Mouse (Mus musculus): ENCODE results near the gene Cryba2. TPM values are rescaled to one million over a fixed set of nuclear protein-coding genes. Genes with fewer than 3 reads are reported as not detected.

Cryba2 gene
- polyA plus RNA-seq, 1 experiment from 2014 or later: not detected

GRCm38 (mm10) chr1:74883441-74883840, 9.5 kb downstream of the Cryba2 start:
- no peak overlapping the region for H3K9ac ChIP-seq
- no peak overlapping the region for H3K4me2 ChIP-seq
- H3K27me3 ChIP-seq (replicated peaks): peaks cover 87% of the 10 kb centered on the region
- WGBS: 10% methylated on average over 5 of the region's 5 CpGs
- peaks cover 34% of the 10 kb centered on the region for H3K4me1 ChIP-seq (replicated peaks)
- ATAC-seq (ENCODE audit: insufficient number of reproducible peaks, low FRiP score): no peak
- H3K27ac ChIP-seq (ENCODE audit: poor library complexity, severe bottlenecking): no peak overlapping the region
- H3K9me3 ChIP-seq (replicated peaks): no peaks in the 10 kb centered on the region
- H3K36me3 ChIP-seq: no peaks in the 10 kb centered on the region
- H3K4me3 ChIP-seq: no peak overlapping the region

GRCm38 (mm10) chr1:74882828-74883227, 10.1 kb downstream of the Cryba2 start:
- Histone ChIP-seq H3K36me3 (no peaks in the 10 kb centered on the region), H3K4me2 (peak overlapping the region; percentile 72), H3K4me3 (peak overlapping the region; percentile 43), H3K9ac (0 out of 2 replicates have a peak overlapping the region, but pooled peaks have one; percentile 25), H3K9me3 (replicated peaks) (no peaks in the 10 kb centered on the region), H3K27ac (ENCODE audit: poor library complexity, severe bottlenecking) (no peak overlapping the region), H3K27me3 (replicated peaks) (peaks cover 90% of the 10 kb centered on the region), H3K4me1 (replicated peaks) (peaks cover 34% of the 10 kb centered on the region)
- no peak for ATAC-seq (ENCODE audit: insufficient number of reproducible peaks, low FRiP score)
- 5% methylated on average over 8 of the region's 8 CpGs for WGBS

DNA sequence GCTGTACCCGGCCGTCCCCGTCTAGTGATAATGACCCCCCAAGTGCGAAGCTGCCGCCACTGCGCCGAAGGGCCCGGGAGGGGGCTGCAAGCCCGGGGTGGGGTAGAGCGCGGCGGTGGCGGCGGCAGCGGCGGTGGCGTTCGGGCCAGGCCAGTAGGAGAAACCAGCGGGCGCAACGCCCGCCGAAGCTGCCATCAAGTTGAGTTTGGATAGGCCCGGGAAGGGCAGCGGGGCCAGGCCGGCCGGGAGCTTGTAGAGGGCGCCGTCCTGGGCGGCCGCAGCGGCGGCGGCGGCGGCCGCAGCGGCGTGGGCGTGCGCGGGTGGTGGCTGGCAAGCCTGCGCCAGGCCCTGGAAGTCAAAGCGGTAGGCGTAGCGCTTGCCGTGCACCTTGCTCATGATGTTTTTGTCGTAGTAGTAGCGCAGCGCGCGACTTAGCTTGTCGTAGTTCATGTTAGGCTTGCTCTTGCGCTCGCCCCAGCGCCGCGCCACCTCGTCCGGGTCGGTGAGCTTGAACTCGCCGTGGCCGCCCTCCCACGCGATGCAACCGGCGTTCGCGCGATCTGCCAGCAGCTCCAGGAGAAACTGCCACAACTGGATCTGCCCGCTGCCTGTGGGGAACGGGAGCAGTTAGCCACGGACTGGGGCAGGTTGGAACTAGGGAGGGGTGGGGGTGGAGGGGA, 10.7 kb downstream of the Cryba2 start:
- whole genome bisulfite sequencing: 2% methylated on average over 74 of the region's 74 CpGs

GRCm38 (mm10) chr1:74880785-74881360, 12.1 kb downstream of the Cryba2 start:
- H3K9me3 ChIP-seq (replicated peaks): no peaks in the 10 kb centered on the region
- H3K4me3 ChIP-seq: no peak overlapping the region
- peaks cover 33% of the 10 kb centered on the region for H3K4me1 ChIP-seq (replicated peaks)
- ATAC-seq (ENCODE audit: insufficient number of reproducible peaks, low FRiP score): no peak
- no peak overlapping the region for H3K27ac ChIP-seq (ENCODE audit: poor library complexity, severe bottlenecking)
- peaks cover 89% of the 10 kb centered on the region for H3K27me3 ChIP-seq (replicated peaks)
- no peak overlapping the region for H3K9ac ChIP-seq
- H3K36me3 ChIP-seq: no peaks in the 10 kb centered on the region
- peak overlapping the region; percentile 27; the same call in 1 of the 2 replicates for H3K4me2 ChIP-seq
- WGBS: 6% methylated on average over 18 of the region's 18 CpGs

More for the DNA sequence above, 10.7 kb downstream of the Cryba2 start:
- Histone ChIP-seq H3K36me3 (no peaks in the 10 kb centered on the region), H3K27me3 (replicated peaks) (peaks cover 90% of the 10 kb centered on the region), H3K9ac (peak overlapping the region; percentile 25; the same call in 1 of the 2 replicates), H3K4me2 (peak overlapping the region; percentile 72), H3K4me1 (replicated peaks) (peaks cover 34% of the 10 kb centered on the region), H3K4me3 (peak overlapping the region; percentile 43), H3K9me3 (replicated peaks) (no peaks in the 10 kb centered on the region), H3K27ac (ENCODE audit: poor library complexity, severe bottlenecking) (no peak overlapping the region)
- ATAC-seq (ENCODE audit: insufficient number of reproducible peaks, low FRiP score): no peak

GRCm38 (mm10) chr1:74877199-74877598, 15.7 kb downstream of the Cryba2 start:
- Histone ChIP-seq H3K4me1 (replicated peaks) (peaks cover 8% of the 10 kb centered on the region), H3K9ac (no peak overlapping the region), H3K4me3 (no peak overlapping the region), H3K27me3 (replicated peaks) (peaks cover 70% of the 10 kb centered on the region), H3K9me3 (replicated peaks) (no peaks in the 10 kb centered on the region), H3K36me3 (no peaks in the 10 kb centered on the region), H3K27ac (ENCODE audit: poor library complexity, severe bottlenecking) (no peak overlapping the region), H3K4me2 (no peak overlapping the region)
- ATAC-seq (ENCODE audit: insufficient number of reproducible peaks, low FRiP score): no peak
- WGBS: 34% methylated on average over 3 of the region's 3 CpGs

- no peaks in the 10 kb centered on the region for H3K4me1 ChIP-seq (replicated peaks)
- H3K4me2 ChIP-seq: no peak overlapping the region
- no peak overlapping the region for H3K9ac ChIP-seq
- H3K9me3 ChIP-seq (replicated peaks): no peaks in the 10 kb centered on the region
- H3K27me3 ChIP-seq (replicated peaks): peaks cover 63% of the 10 kb centered on the region
- H3K4me3 ChIP-seq: no peak overlapping the region
- ATAC-seq (ENCODE audit: insufficient number of reproducible peaks, low FRiP score): no peak
- no peaks in the 10 kb centered on the region for H3K36me3 ChIP-seq
- H3K27ac ChIP-seq (ENCODE audit: poor library complexity, severe bottlenecking): no peak overlapping the region
- 60% methylated on average over 2 of the region's 2 CpGs for WGBS
These were observed 20.7 kb downstream of the Cryba2 start for GRCm38 (mm10) chr1:74872218-74872617.

DNA sequence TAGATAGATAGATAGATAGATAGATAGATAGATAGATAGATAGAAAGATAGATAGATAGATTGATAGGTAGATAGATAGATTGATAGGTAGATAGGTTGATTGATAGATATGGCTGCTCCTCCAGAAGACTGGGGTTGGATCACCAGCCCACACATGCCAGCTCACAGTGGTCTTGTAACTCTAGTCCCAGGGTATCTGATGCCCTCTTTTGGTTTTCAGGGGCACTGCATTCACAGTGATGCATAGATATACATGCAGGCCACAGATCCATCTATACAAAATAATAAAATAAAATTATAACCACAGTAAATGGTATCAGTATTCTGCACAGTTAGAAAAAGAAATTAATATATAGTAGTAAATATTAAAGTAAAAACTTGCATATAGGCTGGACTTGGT, 31.2 kb downstream of the Cryba2 start:
- Histone ChIP-seq H3K9me3 (replicated peaks) (no peaks in the 10 kb centered on the region), H3K9ac (no peak overlapping the region), H3K27ac (ENCODE audit: poor library complexity, severe bottlenecking) (no peak overlapping the region), H3K4me1 (replicated peaks) (peaks cover 10% of the 10 kb centered on the region), H3K27me3 (replicated peaks) (peaks cover 49% of the 10 kb centered on the region), H3K36me3 (no peaks in the 10 kb centered on the region), H3K4me3 (no peak overlapping the region), H3K4me2 (no peak overlapping the region)
- no peak for ATAC-seq (ENCODE audit: insufficient number of reproducible peaks, low FRiP score)

DNA sequence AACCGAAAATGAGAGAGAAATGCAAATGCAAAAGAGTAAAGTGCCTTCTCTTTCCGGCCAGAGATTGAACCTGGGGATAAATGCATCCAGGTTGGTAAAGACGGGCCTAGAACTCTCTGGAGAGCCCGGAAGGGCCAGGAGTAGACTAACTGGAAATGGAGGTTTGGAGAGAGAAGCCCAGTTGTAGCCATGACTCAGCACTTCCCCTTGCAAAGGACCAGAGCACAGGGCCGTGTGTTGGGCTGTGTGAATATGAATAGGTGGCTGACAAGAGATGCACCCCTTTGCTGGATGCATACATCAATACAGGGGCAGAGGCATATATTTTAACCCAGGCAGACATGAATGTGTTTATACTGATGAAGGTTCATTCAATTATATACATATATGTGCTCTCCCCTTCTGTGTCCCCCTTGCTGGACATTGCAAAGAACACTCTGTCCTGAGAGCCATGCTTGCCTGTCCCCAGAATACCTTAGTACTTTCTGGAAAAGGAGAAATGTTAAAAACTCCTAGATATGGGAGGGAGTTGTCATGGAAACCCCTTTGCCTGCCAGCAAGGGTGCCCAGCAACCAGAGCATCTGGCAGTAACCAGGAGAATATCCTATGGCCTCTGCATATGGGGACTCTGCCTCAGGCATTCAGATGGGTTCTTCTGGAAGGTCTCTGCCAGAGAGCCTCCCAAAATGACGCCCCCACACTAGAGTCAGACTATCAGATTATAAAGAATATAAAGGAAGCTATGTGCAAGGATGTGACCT, 33.5 kb downstream of the Cryba2 start:
- Histone ChIP-seq H3K4me1 (replicated peaks) (peaks cover 28% of the 10 kb centered on the region), H3K4me3 (no peak overlapping the region), H3K4me2 (no peak overlapping the region), H3K27ac (ENCODE audit: poor library complexity, severe bottlenecking) (no peak overlapping the region), H3K9ac (no peak overlapping the region), H3K9me3 (replicated peaks) (no peaks in the 10 kb centered on the region), H3K27me3 (replicated peaks) (peaks cover 66% of the 10 kb centered on the region), H3K36me3 (no peaks in the 10 kb centered on the region)
- no peak for ATAC-seq (ENCODE audit: insufficient number of reproducible peaks, low FRiP score)
- 37% methylated on average over 6 of the region's 6 CpGs for WGBS

DNA sequence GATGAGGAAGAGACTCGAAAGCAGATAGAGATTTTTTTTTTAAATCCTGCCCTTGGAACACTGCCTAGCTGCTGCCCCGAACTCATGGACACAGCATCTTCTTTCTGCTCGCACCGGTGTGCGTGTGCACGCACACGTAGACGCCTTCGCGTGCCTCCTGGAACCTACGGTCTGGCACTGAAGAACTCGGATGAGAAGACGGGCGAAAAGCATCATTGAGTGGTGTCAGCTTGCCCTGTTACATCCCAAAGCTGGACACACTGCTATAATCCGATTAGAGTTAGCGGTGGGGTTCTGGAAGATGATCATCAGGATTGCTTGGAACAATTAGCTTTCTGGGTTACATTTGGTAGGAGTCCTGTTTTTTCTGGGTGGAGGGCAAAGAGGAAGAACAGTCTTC, 34.1 kb downstream of the Cryba2 start:
- no peak for ATAC-seq (ENCODE audit: insufficient number of reproducible peaks, low FRiP score)
- H3K9me3 ChIP-seq (replicated peaks): no peaks in the 10 kb centered on the region
- H3K27ac ChIP-seq (ENCODE audit: poor library complexity, severe bottlenecking): no peak overlapping the region
- WGBS: 10% methylated on average over 16 of the region's 16 CpGs
- no peak overlapping the region for H3K9ac ChIP-seq
- peak overlapping the region; percentile 35; the same call in 1 of the 2 replicates for H3K4me3 ChIP-seq
- peaks cover 28% of the 10 kb centered on the region for H3K4me1 ChIP-seq (replicated peaks)
- peaks cover 72% of the 10 kb centered on the region for H3K27me3 ChIP-seq (replicated peaks)
- H3K36me3 ChIP-seq: no peaks in the 10 kb centered on the region
- H3K4me2 ChIP-seq: peak overlapping the region; percentile 61

GRCm38 (mm10) chr1:74858171-74858719, 34.7 kb downstream of the Cryba2 start:
- Histone ChIP-seq H3K4me1 (replicated peaks) (peaks cover 28% of the 10 kb centered on the region), H3K9ac (no peak overlapping the region), H3K4me3 (peak overlapping the region; percentile 35), H3K4me2 (peak overlapping the region; percentile 61), H3K27me3 (replicated peaks) (peaks cover 78% of the 10 kb centered on the region), H3K36me3 (no peaks in the 10 kb centered on the region), H3K9me3 (replicated peaks) (no peaks in the 10 kb centered on the region), H3K27ac (ENCODE audit: poor library complexity, severe bottlenecking) (no peak overlapping the region)
- under 1% methylated on average over 29 of the region's 29 CpGs for WGBS
- peak; percentile 41 for ATAC-seq (ENCODE audit: insufficient number of reproducible peaks, low FRiP score)

GRCm38 (mm10) chr1:74857677-74858076, 35.3 kb downstream of the Cryba2 start:
- Histone ChIP-seq H3K4me1 (replicated peaks) (peaks cover 28% of the 10 kb centered on the region), H3K9me3 (replicated peaks) (no peaks in the 10 kb centered on the region), H3K36me3 (no peaks in the 10 kb centered on the region), H3K4me2 (peak overlapping the region; percentile 61), H3K27me3 (replicated peaks) (peaks cover 83% of the 10 kb centered on the region), H3K27ac (ENCODE audit: poor library complexity, severe bottlenecking) (no peak overlapping the region), H3K9ac (no peak overlapping the region), H3K4me3 (peak overlapping the region; percentile 35)
- ATAC-seq (ENCODE audit: insufficient number of reproducible peaks, low FRiP score): no peak
- 14% methylated on average over 4 of the region's 4 CpGs for WGBS

Data from heart, embryonic 12.5 days (tissue).